Mouse (Mus musculus) heart, adult 11 months (tissue): Measurements from ENCODE around the gene Mipol1.

ENCODE experiments used
- DNase-seq: peaks from one replicate; pipeline ENCODE4 v3.0.0; 2022

Mipol1 gene

GRCm38 (mm10) chr12:57243671-57244495, 13.7 kb downstream of the Mipol1 start:
- no peak for DNase-seq

GRCm38 (mm10) chr12:57258572-57258971, 28.3 kb downstream of the Mipol1 start:
- no peak for DNase-seq

- DNase-seq = no peak
Observed at GRCm38 (mm10) chr12:57275456-57275855, 45.2 kb downstream of the Mipol1 start.

- no peak for DNase-seq
Observed at GRCm38 (mm10) chr12:57281155-57282114, 51.2 kb downstream of the Mipol1 start.

GRCm38 (mm10) chr12:57285303-57286059, 55.3 kb downstream of the Mipol1 start:
- DNase-seq = no peak

GRCm38 (mm10) chr12:57307337-57307736, 77.1 kb downstream of the Mipol1 start:
- peak; percentile 46 for DNase-seq

GRCm38 (mm10) chr12:57307748-57308147, 77.5 kb downstream of the Mipol1 start:
- DNase-seq = no peak

GRCm38 (mm10) chr12:57339053-57339452, 108.8 kb downstream of the Mipol1 start:
- DNase-seq = no peak

- no peak for DNase-seq
Observed at GRCm38 (mm10) chr12:57340111-57340510, 109.9 kb downstream of the Mipol1 start.

GRCm38 (mm10) chr12:57362732-57363131, 132.5 kb downstream of the Mipol1 start:
- DNase-seq = no peak

- no peak for DNase-seq
Observed at GRCm38 (mm10) chr12:57364027-57364426, 133.8 kb downstream of the Mipol1 start.

GRCm38 (mm10) chr12:57371790-57372547, 141.7 kb downstream of the Mipol1 start:
- DNase-seq = no peak

- DNase-seq = no peak
Observed at GRCm38 (mm10) chr12:57382797-57383196, 152.6 kb downstream of the Mipol1 start.

- DNase-seq = no peak
Observed at GRCm38 (mm10) chr12:57387588-57388292, 157.5 kb downstream of the Mipol1 start.

GRCm38 (mm10) chr12:57399547-57399946, 169.3 kb downstream of the Mipol1 start:
- DNase-seq = peak; percentile 72

GRCm38 (mm10) chr12:57400186-57400585, 170.0 kb downstream of the Mipol1 start:
- DNase-seq = no peak

GRCm38 (mm10) chr12:57401126-57401525, 170.9 kb downstream of the Mipol1 start:
- DNase-seq = no peak

GRCm38 (mm10) chr12:57402360-57402759, 172.1 kb downstream of the Mipol1 start:
- no peak for DNase-seq

- DNase-seq = no peak
Observed at GRCm38 (mm10) chr12:57409976-57410375, 179.7 kb downstream of the Mipol1 start.

GRCm38 (mm10) chr12:57413833-57414232, 183.6 kb downstream of the Mipol1 start:
- no peak for DNase-seq

- no peak for DNase-seq
Observed at GRCm38 (mm10) chr12:57424902-57425301, 194.7 kb downstream of the Mipol1 start.
